Mouse (Mus musculus): ENCODE measurements at regions not wholly inside any gene's neighbourhood (a gene's known extent, or its start where the extent isn't known, plus 50 kb on each side); places are given as distances from the start of the nearest gene placed in this dataset.

DNA sequence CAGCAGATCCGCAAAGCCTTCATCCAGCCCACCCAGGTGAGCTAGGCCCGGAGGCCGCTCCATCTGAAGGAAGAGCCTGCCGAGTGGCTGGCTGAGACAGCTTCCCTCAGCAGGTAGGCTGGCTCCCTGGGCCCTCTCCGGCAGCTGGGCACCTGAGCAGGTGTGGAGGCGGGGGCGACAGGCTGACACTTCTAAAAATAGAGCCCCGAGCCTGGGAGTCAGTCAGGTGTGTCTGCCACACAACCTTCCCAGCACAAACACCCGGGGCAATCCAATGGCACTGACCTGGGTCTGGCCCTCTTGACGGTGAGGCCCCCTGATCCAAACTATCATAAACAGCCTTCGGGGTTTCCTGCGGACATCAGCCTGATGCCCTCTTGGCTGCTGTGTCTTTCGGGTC is 58.5 kb downstream of the Zfp36l2 start:
- no peak for ATAC-seq (ENCODE audit: extremely low read depth, insufficient number of reproducible peaks, low FRiP score, poor library complexity, severe bottlenecking)

DNA sequence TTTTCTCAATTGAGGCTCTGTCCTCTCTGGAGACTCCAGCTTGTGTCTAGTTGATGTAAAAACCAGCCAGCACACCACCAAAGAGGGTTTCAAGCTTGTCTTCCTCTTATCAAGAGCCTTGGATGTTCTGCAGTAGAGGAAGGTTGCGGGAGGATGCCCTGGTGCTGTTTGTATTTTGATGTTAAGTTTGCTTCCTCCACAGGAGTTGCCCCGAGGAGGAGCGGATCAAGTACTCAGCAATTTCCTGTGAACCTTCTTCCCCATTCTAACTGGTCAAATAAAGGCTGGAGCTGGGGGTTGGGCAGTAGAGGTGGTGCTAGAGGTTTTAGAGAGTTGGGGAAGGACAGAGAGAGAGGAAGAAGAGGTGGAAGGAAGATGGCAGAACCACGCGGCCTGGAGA is 59.5 kb downstream of the Zfp36l2 start:
- no peak for ATAC-seq (ENCODE audit: extremely low read depth, insufficient number of reproducible peaks, low FRiP score, poor library complexity, severe bottlenecking)

DNA sequence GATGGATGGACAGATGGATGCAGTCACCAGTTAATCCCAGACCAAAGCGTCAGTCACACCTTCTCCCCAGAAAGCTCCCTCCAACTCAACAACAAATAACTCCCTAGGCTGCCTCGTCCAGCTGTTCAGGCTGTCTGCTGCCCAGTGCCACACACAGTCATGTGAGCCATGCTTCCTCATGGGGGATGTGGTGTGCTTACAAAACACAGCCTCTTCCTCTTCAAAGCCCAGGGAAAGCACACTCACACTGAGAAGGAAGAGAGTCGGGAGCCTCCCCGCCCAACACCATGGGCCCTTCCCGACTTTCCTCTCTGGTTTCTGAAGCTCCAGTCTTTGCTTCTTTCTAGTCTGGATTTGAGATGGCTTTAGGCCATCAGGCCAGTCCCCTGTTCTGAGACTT is 61.6 kb downstream of the Zfp36l2 start:
- ATAC-seq (ENCODE audit: extremely low read depth, insufficient number of reproducible peaks, low FRiP score, poor library complexity, severe bottlenecking): peak; percentile 65

DNA sequence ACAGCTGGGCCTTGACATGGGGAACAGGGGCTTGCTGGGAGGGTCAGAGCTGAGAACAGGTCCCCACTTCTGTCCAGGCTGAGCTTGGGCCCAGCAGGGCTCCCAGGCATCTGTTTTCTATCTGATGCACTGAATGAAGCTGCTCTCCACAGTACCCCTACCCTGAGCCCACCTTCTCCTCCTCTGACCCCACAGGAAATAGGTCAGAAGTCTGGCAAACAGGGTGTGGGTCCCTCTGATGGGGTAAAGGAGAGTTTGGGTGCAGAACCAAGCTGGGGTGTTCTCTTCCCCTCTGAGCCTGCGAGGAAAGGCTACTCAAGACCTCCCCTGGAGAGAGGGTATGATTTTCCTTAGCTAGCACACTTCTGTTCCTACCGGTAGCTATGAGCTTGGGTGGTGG is 64.6 kb downstream of the Zfp36l2 start:
- no peak for ATAC-seq (ENCODE audit: extremely low read depth, insufficient number of reproducible peaks, low FRiP score, poor library complexity, severe bottlenecking)

DNA sequence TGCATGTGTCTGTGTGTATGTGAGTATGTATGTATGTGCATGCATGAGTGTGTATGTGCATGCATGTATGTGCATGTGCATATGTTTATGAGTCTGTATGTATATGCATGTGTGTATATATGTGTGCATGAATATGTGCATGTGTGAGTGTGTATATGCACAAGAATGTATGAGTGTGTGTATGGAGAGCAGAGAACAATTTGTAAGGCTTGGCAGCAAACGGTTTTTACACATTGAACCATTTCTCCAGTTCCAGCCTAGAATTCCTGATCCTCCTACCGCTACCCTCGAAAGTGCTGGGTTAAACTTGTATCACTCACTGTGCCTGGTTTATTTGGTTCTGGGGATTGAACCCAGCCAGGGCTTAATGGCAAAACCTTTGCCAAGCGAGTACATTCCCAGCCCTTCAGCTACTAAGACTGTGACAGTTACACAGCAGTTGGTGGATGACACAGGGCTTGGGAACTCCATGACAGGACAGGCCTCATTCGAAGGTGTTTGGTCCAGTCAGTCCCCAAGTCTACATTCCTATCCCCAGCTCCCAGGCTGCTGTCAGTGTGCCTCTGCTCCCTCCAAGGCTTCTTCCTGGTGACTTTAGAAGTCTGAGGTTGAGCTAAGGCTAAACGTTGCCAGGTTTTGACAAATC is 65.1 kb downstream of the Zfp36l2 start:
- ATAC-seq (ENCODE audit: extremely low read depth, insufficient number of reproducible peaks, low FRiP score, poor library complexity, severe bottlenecking): no peak

DNA sequence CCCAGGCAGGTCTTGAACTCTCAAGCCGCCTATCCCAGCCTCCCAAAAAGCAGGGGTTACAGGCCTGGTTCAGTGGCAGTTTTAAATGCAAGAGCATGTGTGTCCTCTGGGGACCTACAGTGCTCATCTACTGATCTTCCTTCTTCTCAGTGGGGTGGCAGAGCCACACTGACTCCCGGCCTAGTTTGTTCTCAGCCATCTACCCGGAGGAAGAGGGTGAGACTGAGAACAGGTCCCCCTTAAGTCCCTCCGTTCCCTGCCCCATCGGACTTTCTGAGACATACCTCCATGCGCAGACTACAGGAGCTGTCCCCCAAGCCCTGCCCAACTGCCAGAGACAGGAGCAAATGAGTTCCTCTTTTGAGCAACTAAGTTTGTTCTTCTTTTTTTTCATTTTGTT is 66.5 kb downstream of the Zfp36l2 start:
- no peak for ATAC-seq (ENCODE audit: extremely low read depth, insufficient number of reproducible peaks, low FRiP score, poor library complexity, severe bottlenecking)

DNA sequence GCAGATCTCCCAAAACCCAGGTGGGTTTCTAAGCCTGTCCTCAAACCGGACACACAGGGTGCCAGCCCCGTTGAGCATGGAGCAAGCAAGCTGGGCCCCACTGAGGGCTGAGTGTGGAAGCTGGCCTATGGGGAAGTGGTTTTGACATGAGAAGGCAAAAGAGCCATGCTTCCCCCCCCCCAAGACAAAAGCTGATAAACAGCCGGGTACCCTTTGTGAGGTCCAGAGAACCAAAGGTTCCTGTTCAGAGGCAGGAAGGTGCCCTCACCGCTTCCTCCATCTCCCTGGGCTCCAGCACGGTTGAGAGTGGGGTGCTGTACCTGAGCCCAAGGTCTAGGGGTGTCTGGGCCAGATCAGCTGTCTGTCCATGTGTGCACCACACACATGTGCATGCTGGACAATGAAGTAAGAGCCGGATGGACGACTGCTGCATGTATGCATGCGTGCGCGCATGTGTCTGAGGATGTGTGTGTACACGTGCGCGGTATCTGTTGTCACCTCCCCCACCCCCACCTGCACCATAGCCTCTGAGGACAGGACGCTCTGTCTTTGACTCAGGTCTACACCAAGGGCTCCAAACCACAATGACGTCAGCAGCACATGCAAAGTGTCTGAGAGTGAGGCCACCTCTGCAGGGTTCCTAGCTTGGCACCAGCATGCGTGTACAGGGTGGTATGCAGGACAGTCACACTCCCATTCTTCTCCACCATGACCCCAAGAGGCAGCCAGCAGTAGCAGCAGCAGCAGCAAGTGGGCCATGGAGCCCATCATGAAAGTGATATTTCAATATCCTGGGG is 68.3 kb downstream of the Zfp36l2 start:
- peak; percentile 58 for ATAC-seq (ENCODE audit: extremely low read depth, insufficient number of reproducible peaks, low FRiP score, poor library complexity, severe bottlenecking)

DNA sequence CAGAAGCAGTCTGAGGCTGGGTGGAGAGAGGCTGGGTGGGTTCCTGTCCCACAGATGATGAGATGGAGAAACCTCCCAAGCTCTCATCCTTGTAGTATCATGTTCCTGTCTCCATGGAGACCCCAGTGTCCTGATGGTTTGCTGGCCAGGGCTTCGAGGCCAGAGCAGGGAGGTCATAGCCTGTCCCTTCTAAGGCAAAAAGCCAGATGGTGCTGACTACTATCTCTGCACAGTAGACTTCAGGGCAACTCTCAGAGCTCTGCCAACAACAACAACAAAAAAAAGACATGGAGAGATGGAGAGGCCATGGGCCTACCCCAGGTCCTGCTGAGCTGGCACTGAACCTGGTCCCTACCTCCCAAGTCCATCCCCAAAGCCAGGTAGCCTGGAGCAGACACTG is 69.0 kb downstream of the Zfp36l2 start:
- no peak for ATAC-seq (ENCODE audit: extremely low read depth, insufficient number of reproducible peaks, low FRiP score, poor library complexity, severe bottlenecking)

DNA sequence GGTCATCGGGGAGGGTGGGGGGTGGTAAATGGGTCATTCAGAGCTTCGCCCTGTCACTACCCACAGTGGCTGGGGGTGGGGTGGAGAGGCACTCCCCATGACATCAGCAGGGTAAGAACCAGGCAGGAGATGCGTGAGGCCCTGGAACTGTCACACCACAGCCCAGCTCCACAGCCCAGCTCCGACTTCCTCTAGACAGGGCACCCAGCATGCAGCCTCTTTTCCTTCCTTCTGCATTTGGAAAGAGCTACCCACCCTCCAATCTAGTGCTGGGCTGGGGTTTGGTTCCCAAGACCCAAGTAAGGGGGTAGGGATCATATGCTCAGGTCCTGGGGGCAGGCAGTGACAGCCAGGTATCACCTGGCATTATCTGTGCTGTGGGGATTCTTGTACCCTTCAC is 69.5 kb downstream of the Zfp36l2 start:
- ATAC-seq (ENCODE audit: extremely low read depth, insufficient number of reproducible peaks, low FRiP score, poor library complexity, severe bottlenecking): peak; percentile 25

DNA sequence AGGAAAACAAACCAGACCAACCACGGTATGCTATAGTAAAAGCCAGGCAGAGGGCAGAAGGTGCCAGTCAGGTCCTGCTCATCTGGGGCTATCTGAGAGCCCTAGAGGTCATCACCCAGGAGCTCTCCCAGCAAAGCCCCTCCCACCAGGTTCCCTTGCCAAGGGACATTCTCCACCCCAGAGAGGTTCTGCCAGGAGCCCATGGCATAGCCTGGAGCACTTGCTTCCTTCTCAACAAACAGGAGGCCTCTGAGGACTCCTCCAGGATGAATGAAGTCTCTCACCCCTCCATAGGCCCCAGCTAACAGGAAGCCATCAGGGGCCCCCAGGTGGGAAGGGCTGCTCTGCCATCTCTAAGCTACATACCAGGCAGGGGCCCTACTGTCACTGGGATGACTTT is 70.0 kb downstream of the Zfp36l2 start:
- no peak for ATAC-seq (ENCODE audit: extremely low read depth, insufficient number of reproducible peaks, low FRiP score, poor library complexity, severe bottlenecking)

DNA sequence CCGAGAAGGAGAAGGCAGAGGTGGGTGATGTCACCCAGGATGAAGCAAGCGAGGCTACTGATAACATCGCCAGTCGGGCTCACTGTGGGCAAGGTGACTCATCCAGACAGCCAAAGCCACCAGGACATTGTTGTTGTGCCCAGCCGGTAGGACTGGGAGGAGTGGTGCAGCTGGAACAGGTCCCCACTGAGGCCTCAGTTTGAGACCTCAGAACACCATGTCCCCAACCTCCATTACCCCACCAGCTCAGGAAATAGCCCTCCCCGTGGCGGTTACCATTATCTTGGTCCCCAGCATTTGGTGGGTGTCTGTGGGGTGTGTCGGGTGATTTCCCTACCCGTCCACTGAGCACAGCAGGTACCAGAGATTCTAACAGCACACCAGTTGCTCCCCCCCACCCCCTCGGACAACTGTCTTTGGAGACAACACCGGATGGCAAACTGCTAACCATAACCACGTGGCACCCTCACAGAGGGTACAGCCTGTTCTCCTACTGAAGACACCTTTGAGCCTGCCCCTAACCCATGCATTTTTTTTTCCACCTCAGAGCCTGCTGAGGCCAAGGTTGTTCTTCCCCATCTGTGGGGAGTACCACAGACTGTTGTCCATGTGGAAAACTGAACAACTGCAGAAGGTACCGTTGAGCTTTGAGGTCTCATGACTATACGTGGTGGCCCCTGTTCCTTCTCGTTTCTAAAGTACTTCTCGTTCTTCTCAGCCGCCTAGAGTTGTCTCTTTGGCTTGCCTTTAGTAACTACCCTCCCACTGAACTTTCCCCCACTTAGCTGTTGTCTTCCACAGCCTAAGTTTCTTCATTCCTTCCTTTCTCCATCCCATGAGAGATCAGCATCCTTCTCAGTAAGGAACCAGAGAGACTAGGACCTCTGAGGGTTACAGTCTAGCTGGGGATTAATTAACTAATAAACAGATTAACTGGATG is 71.1 kb downstream of the Zfp36l2 start:
- ATAC-seq (ENCODE audit: extremely low read depth, insufficient number of reproducible peaks, low FRiP score, poor library complexity, severe bottlenecking): peak; percentile 33

DNA sequence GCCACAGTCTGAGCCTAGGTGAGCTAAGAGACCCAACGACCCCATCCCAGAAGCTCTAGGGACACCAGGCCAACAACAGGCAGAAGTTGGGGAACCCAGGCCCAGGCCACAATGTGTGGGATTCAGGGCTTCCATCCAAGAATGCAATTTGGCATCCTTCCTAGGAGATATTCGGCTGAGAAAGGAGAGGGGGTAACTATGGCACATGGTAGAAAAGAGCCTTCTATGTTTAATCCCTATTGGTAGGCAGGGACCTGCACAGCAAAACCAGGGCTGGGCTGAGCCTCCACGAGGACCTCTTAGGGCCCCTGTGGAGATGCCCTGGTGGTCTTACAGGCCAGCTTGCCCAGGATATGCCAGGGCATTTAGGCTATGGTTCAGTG is 71.8 kb downstream of the Zfp36l2 start:
- ATAC-seq (ENCODE audit: extremely low read depth, insufficient number of reproducible peaks, low FRiP score, poor library complexity, severe bottlenecking): no peak

DNA sequence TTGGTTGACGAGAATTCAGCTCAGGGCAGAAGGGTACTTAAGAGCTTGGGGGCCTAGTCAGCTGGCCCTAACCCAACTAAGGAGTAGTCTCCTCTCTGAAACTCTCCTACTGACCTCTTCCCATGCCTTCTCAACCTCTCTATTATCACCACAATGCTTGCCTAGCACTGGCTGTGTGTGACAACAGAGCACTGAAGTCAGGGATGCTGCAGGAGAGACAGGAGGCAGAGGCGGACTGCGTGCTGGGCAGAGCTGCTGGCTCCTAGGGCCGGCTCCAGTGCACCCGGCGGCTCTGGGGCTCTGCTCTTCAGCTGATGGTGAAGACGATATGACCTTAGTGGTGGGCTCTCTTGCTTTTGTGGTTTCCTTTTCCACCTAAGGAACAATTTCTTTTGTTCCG is 72.6 kb downstream of the Zfp36l2 start:
- no peak for ATAC-seq (ENCODE audit: extremely low read depth, insufficient number of reproducible peaks, low FRiP score, poor library complexity, severe bottlenecking)

DNA sequence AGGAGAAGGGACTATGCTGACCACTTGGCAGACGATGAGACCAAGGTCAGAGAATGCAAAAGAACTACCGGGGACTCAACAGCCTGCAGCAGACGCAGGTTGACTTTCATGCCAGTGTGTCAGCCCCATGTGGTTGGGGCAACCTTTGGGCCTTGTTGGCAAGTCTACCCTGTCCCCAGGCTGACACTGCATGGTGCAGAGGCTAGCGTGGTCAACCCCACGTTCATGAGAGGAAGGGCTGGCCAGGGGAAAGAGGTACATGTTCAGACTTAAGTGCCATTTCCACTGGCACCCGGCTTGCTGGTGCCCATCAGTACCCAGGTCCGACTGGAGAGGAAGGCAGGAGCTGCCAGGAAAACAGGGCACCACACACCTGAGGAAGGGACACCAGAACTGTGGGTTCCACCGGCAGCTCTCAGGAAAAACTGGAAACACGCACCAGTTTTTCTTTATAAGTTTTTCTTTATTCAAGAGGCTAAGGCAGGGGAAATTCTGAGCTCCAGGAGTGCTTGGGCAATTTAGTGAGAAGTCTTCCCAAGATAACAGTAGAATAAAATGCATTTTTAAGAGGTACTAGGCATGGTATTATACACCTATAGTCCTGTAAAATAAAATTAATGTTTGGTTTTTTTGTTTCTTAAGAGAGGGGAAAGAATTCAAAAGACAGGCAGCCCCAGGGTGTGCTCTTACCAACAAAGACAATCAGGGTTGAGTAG is 73.3 kb downstream of the Zfp36l2 start:
- no peak for ATAC-seq (ENCODE audit: extremely low read depth, insufficient number of reproducible peaks, low FRiP score, poor library complexity, severe bottlenecking)

DNA sequence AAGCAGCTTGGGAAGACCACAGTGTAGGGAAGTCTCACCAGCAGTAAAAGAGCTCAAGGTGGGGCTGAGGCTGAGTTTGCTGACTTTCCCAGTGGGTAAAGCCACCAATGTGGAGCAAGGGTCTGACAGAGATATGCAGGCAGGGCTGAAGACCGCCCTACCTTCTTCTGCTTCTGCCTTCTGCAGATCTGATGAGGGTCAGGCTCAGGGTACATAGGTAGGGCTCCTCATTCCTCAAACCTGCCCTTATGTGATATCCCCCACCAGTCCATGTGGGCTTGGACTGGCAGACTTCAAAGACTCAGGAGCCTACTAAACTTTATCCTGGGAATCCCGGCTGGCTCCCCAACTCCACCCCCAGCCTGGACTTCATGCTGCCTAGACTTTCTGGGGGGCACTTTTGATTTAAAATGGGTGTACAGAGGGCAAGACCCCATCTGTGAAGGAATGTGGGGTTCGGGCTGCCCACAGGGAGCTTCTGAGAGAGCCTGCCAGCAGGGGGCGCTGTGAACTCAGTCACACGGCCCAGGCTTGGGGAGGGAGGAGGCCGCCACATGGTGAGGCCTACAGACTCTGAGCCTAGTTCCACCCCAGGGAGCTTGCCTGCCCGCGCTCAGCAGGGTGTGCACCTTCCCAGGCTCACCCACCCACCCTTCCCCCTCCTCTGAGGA is 74.0 kb downstream of the Zfp36l2 start:
- peak; percentile 57 for ATAC-seq (ENCODE audit: extremely low read depth, insufficient number of reproducible peaks, low FRiP score, poor library complexity, severe bottlenecking)

DNA sequence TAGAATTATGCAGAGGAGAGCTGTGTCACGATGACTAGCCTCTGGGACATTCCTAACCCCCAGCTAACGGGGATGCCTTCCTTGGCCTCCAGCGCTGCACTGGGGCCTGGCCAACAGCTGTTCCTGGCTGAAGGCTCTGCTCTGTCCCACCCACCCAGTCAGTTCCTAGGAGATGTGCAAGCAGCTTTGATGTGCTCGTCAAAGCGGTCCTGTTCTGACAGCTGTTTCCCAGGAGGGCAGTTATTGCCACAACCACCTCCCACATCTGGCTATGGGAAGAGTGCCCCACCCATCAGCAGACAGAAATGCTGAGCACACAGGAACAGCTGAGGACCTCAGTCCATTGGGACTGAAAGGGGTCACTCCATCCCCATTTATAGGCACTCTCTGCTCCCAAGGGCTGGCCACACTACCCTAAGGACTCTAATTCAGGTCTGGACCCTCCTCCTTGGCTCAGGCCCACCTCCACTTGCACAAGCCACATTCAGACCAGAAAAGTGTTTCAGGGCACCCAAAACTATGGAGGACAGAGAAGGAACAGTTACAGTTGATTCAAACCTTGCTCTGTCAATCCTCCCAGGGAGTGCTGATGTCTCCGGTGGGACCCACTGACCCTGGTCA is 75.2 kb downstream of the Zfp36l2 start:
- ATAC-seq (ENCODE audit: extremely low read depth, insufficient number of reproducible peaks, low FRiP score, poor library complexity, severe bottlenecking): no peak

DNA sequence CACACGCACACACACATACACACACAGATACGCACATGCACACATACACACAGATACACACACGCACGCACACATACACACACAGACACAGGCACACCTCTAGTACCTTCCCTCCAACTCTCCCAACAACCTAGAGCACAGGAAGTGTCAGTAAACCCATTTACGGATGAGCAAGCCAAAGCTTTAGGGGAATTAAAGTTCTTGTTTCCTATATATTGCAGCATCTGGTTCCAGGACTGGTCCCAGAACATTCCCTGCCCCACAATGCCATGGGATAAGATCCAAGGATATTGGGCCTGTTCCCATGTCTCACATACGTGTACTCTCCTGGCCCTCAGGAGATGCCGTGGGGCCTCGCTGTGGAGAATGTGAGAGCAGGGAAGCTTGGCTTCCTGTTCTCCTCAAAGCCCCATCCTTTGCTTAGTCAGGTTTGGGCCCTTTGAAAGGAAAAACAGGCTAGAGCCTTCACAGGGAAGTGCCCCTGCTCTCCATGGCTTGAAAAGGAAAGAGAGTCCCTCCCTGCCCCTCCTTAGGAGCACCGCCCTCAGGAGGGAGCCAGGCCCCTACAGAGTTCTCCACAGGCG is 75.9 kb downstream of the Zfp36l2 start:
- no peak for ATAC-seq (ENCODE audit: extremely low read depth, insufficient number of reproducible peaks, low FRiP score, poor library complexity, severe bottlenecking)

DNA sequence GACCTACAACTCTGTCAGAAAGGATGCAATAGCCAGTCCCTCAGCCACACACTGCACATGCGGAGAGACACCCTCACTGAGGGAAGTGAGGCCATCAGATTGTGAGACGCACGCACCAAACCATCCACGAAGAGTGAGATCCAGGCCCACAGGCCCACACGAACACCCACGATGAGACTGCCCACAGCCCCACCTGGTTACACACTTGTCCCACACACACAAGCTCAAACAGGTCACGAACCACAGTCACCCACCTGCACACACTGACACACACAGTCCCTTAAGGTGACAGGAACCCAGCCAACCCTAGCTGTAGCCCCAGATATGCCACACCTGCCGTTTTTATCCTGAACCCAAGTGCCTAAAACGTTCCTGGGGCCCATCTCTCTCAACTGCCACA is 76.8 kb downstream of the Zfp36l2 start:
- ATAC-seq (ENCODE audit: extremely low read depth, insufficient number of reproducible peaks, low FRiP score, poor library complexity, severe bottlenecking): no peak

All from neutrophil, adult 5-6 weeks (primary cell).